Mouse (Mus musculus): ENCODE measurements around the gene Ppara. TPM values are rescaled to one million over a fixed set of nuclear protein-coding genes. Genes with fewer than 3 reads are reported as not detected.

The Ppara gene
- polyA plus RNA-seq, 1 experiment from 2014 or later: 1.2 TPM

- no peaks in the 10 kb centered on the region for H3K9me3 ChIP-seq (ENCODE audit: control insufficient read depth, low read length)
- H3K27me3 ChIP-seq (ENCODE audit: control insufficient read depth, insufficient read depth, low read length): no peaks in the 10 kb centered on the region
- DNase-seq (ENCODE audit: low spot score) (no peak), ATAC-seq (ENCODE audit: low FRiP score) (no peak)
- no peaks in the 10 kb centered on the region for H3K36me3 ChIP-seq (replicated peaks; ENCODE audit: control insufficient read depth, insufficient read depth)
- H3K27ac ChIP-seq: no peak overlapping the region
- H3K4me3 ChIP-seq (replicated peaks; ENCODE audit: low read length): no peak overlapping the region
- no peak overlapping the region for H3K9ac ChIP-seq
- whole genome bisulfite sequencing: 85% methylated on average over 2 of the region's 2 CpGs
- no peak overlapping the region for H3K4me2 ChIP-seq (replicated peaks)
- H3K4me1 ChIP-seq (replicated peaks; ENCODE audit: control insufficient read depth, insufficient read depth, low read length): no peaks in the 10 kb centered on the region
Measured at GRCm38 (mm10) chr15:85717800-85718199, 17.0 kb upstream of the Ppara start.

GRCm38 (mm10) chr15:85719017-85719416 lies 15.8 kb upstream of the Ppara start:
- 86% methylated on average over 7 of the region's 7 CpGs for WGBS

GRCm38 (mm10) chr15:85720366-85720841 lies 14.4 kb upstream of the Ppara start:
- no peak overlapping the region for H3K9ac ChIP-seq
- no peaks in the 10 kb centered on the region for H3K36me3 ChIP-seq (replicated peaks; ENCODE audit: control insufficient read depth, insufficient read depth)
- H3K27me3 ChIP-seq (ENCODE audit: control insufficient read depth, insufficient read depth, low read length): no peaks in the 10 kb centered on the region
- 72% methylated on average over 6 of the region's 6 CpGs for WGBS
- no peaks in the 10 kb centered on the region for H3K4me1 ChIP-seq (replicated peaks; ENCODE audit: control insufficient read depth, insufficient read depth, low read length)
- no peaks in the 10 kb centered on the region for H3K9me3 ChIP-seq (ENCODE audit: control insufficient read depth, low read length)
- H3K27ac ChIP-seq: no peak overlapping the region
- ATAC-seq (ENCODE audit: low FRiP score) (no peak), DNase-seq (ENCODE audit: low spot score) (no peak)
- H3K4me3 ChIP-seq (replicated peaks; ENCODE audit: low read length): no peak overlapping the region
- H3K4me2 ChIP-seq (replicated peaks): no peak overlapping the region

More at GRCm38 (mm10) chr15:85719017-85719416, 15.8 kb upstream of the Ppara start:
- no peaks in the 10 kb centered on the region for H3K9me3 ChIP-seq (ENCODE audit: control insufficient read depth, low read length)
- no peaks in the 10 kb centered on the region for H3K36me3 ChIP-seq (replicated peaks; ENCODE audit: control insufficient read depth, insufficient read depth)
- ATAC-seq (ENCODE audit: low FRiP score): no peak
- H3K27ac ChIP-seq: no peak overlapping the region
- no peak overlapping the region for H3K4me2 ChIP-seq (replicated peaks)
- no peaks in the 10 kb centered on the region for H3K4me1 ChIP-seq (replicated peaks; ENCODE audit: control insufficient read depth, insufficient read depth, low read length)
- H3K9ac ChIP-seq: no peak overlapping the region
- DNase-seq (ENCODE audit: low spot score): no peak
- H3K27me3 ChIP-seq (ENCODE audit: control insufficient read depth, insufficient read depth, low read length): no peaks in the 10 kb centered on the region
- H3K4me3 ChIP-seq (replicated peaks; ENCODE audit: low read length): no peak overlapping the region

GRCm38 (mm10) chr15:85724271-85725165 lies 10.3 kb upstream of the Ppara start:
- ATAC-seq (ENCODE audit: low FRiP score) (no peak), DNase-seq (ENCODE audit: low spot score) (no peak)
- WGBS: 54% methylated on average over 11 of the region's 11 CpGs
- no peaks in the 10 kb centered on the region for H3K36me3 ChIP-seq (replicated peaks; ENCODE audit: control insufficient read depth, insufficient read depth)
- no peaks in the 10 kb centered on the region; the same call in 1 of the 2 replicates for H3K27me3 ChIP-seq (ENCODE audit: control insufficient read depth, insufficient read depth, low read length)
- H3K4me2 ChIP-seq (replicated peaks): no peak overlapping the region
- H3K27ac ChIP-seq: no peak overlapping the region
- no peaks in the 10 kb centered on the region for H3K4me1 ChIP-seq (replicated peaks; ENCODE audit: control insufficient read depth, insufficient read depth, low read length)
- H3K9ac ChIP-seq: no peak overlapping the region
- no peaks in the 10 kb centered on the region for H3K9me3 ChIP-seq (ENCODE audit: control insufficient read depth, low read length)
- H3K4me3 ChIP-seq (replicated peaks; ENCODE audit: low read length): no peak overlapping the region

GRCm38 (mm10) chr15:85728224-85728623 lies 6.6 kb upstream of the Ppara start:
- peaks cover 14% of the 10 kb centered on the region for H3K27me3 ChIP-seq (ENCODE audit: control insufficient read depth, insufficient read depth, low read length)
- no peaks in the 10 kb centered on the region for H3K4me1 ChIP-seq (replicated peaks; ENCODE audit: control insufficient read depth, insufficient read depth, low read length)
- H3K9ac ChIP-seq: no peak overlapping the region
- H3K4me3 ChIP-seq (replicated peaks; ENCODE audit: low read length): no peak overlapping the region
- no peaks in the 10 kb centered on the region for H3K9me3 ChIP-seq (ENCODE audit: control insufficient read depth, low read length)
- no peaks in the 10 kb centered on the region for H3K36me3 ChIP-seq (replicated peaks; ENCODE audit: control insufficient read depth, insufficient read depth)
- WGBS: 87% methylated on average over 5 of the region's 5 CpGs
- H3K4me2 ChIP-seq (replicated peaks): no peak overlapping the region
- DNase-seq (ENCODE audit: low spot score) (no peak), ATAC-seq (ENCODE audit: low FRiP score) (no peak)
- H3K27ac ChIP-seq: no peak overlapping the region

GRCm38 (mm10) chr15:85729256-85729655 lies 5.5 kb upstream of the Ppara start:
- 86% methylated on average over 9 of the region's 9 CpGs for WGBS
- no peak overlapping the region for H3K27ac ChIP-seq

GRCm38 (mm10) chr15:85730027-85730426 lies 4.8 kb upstream of the Ppara start:
- Histone ChIP-seq H3K36me3 (replicated peaks; ENCODE audit: control insufficient read depth, insufficient read depth) (no peaks in the 10 kb centered on the region), H3K4me2 (replicated peaks) (no peak overlapping the region), H3K27me3 (ENCODE audit: control insufficient read depth, insufficient read depth, low read length) (peaks cover 32% of the 10 kb centered on the region), H3K27ac (no peak overlapping the region), H3K9me3 (ENCODE audit: control insufficient read depth, low read length) (no peaks in the 10 kb centered on the region), H3K4me3 (replicated peaks; ENCODE audit: low read length) (no peak overlapping the region), H3K4me1 (replicated peaks; ENCODE audit: control insufficient read depth, insufficient read depth, low read length) (no peaks in the 10 kb centered on the region), H3K9ac (no peak overlapping the region)
- ATAC-seq (ENCODE audit: low FRiP score): no peak
- DNase-seq (ENCODE audit: low spot score): no peak
- 52% methylated on average over 2 of the region's 2 CpGs for WGBS

More at GRCm38 (mm10) chr15:85729256-85729655, 5.5 kb upstream of the Ppara start:
- no peaks in the 10 kb centered on the region for H3K36me3 ChIP-seq (replicated peaks; ENCODE audit: control insufficient read depth, insufficient read depth)
- ATAC-seq (ENCODE audit: low FRiP score) (no peak), DNase-seq (ENCODE audit: low spot score) (no peak)
- no peak overlapping the region for H3K9ac ChIP-seq
- H3K9me3 ChIP-seq (ENCODE audit: control insufficient read depth, low read length): no peaks in the 10 kb centered on the region
- peaks cover 25% of the 10 kb centered on the region for H3K27me3 ChIP-seq (ENCODE audit: control insufficient read depth, insufficient read depth, low read length)
- H3K4me1 ChIP-seq (replicated peaks; ENCODE audit: control insufficient read depth, insufficient read depth, low read length): no peaks in the 10 kb centered on the region
- H3K4me3 ChIP-seq (replicated peaks; ENCODE audit: low read length): no peak overlapping the region
- H3K4me2 ChIP-seq (replicated peaks): no peak overlapping the region

GRCm38 (mm10) chr15:85731885-85732603 lies 2.7 kb upstream of the Ppara start:
- Histone ChIP-seq H3K27ac (no peak overlapping the region), H3K4me1 (replicated peaks; ENCODE audit: control insufficient read depth, insufficient read depth, low read length) (peaks cover 8% of the 10 kb centered on the region; the same call in 1 of the 2 replicates), H3K36me3 (replicated peaks; ENCODE audit: control insufficient read depth, insufficient read depth) (no peaks in the 10 kb centered on the region), H3K27me3 (ENCODE audit: control insufficient read depth, insufficient read depth, low read length) (peaks cover 53% of the 10 kb centered on the region), H3K9me3 (ENCODE audit: control insufficient read depth, low read length) (no peaks in the 10 kb centered on the region), H3K9ac (no peak overlapping the region), H3K4me3 (replicated peaks; ENCODE audit: low read length) (no peak overlapping the region), H3K4me2 (replicated peaks) (no peak overlapping the region)
- DNase-seq (ENCODE audit: low spot score) (no peak), ATAC-seq (ENCODE audit: low FRiP score) (no peak)
- WGBS: 78% methylated on average over 3 of the region's 3 CpGs

GRCm38 (mm10) chr15:85732604-85732968 lies 2.2 kb upstream of the Ppara start:
- no peak for DNase-seq (ENCODE audit: low spot score)
- WGBS: 83% methylated on average over 5 of the region's 5 CpGs
- H3K4me3 ChIP-seq (replicated peaks; ENCODE audit: low read length): no peak overlapping the region
- peaks cover 58% of the 10 kb centered on the region for H3K27me3 ChIP-seq (ENCODE audit: control insufficient read depth, insufficient read depth, low read length)
- no peak overlapping the region for H3K9ac ChIP-seq
- H3K36me3 ChIP-seq (replicated peaks; ENCODE audit: control insufficient read depth, insufficient read depth): no peaks in the 10 kb centered on the region
- no peak overlapping the region for H3K27ac ChIP-seq
- ATAC-seq (ENCODE audit: low FRiP score): no peak
- no peaks in the 10 kb centered on the region for H3K9me3 ChIP-seq (ENCODE audit: control insufficient read depth, low read length)
- peaks cover 8% of the 10 kb centered on the region; the same call in 1 of the 2 replicates for H3K4me1 ChIP-seq (replicated peaks; ENCODE audit: control insufficient read depth, insufficient read depth, low read length)
- H3K4me2 ChIP-seq (replicated peaks): no peak overlapping the region
